Mouse (Mus musculus): ENCODE measurements around the gene Larp1. TPM values are rescaled to one million over a fixed set of nuclear protein-coding genes. Genes with fewer than 3 reads are reported as not detected.

The Larp1 gene
- polyA plus RNA-seq, 1 experiment from 2014 or later = 21.6 TPM

GRCm38 (mm10) chr11:58003734-58004133, 5.1 kb upstream of the Larp1 start:
- no peak overlapping the region for H3K4me3 ChIP-seq (replicated peaks)
- ATAC-seq (ENCODE audit: low read depth) (no peak), DNase-seq (no peak)
- peaks cover 15% of the 10 kb centered on the region for H3K4me1 ChIP-seq (replicated peaks)
- no peaks in the 10 kb centered on the region for H3K9me3 ChIP-seq (replicated peaks)
- H3K27me3 ChIP-seq = no peaks in the 10 kb centered on the region
- 72% methylated on average over 6 of the region's 6 CpGs for whole genome bisulfite sequencing (ENCODE audit: insufficient replicate concordance)
- peak overlapping the region; percentile 13; the same call in 1 of the 2 replicates for H3K9ac ChIP-seq
- H3K27ac ChIP-seq = peak overlapping the region; percentile 18; the same call in 1 of the 2 replicates
- no peaks in the 10 kb centered on the region for H3K36me3 ChIP-seq
- H3K4me2 ChIP-seq = no peak overlapping the region

GRCm38 (mm10) chr11:58005110-58005509, 3.8 kb upstream of the Larp1 start:
- no peak overlapping the region for H3K9ac ChIP-seq
- no peak for ATAC-seq (ENCODE audit: low read depth)
- no peak overlapping the region for H3K4me2 ChIP-seq
- DNase-seq = no peak
- no peak overlapping the region for H3K27ac ChIP-seq
- no peaks in the 10 kb centered on the region for H3K27me3 ChIP-seq
- H3K4me3 ChIP-seq (replicated peaks) = no peak overlapping the region
- no peaks in the 10 kb centered on the region for H3K9me3 ChIP-seq (replicated peaks)
- H3K36me3 ChIP-seq = no peaks in the 10 kb centered on the region
- peaks cover 15% of the 10 kb centered on the region for H3K4me1 ChIP-seq (replicated peaks)

GRCm38 (mm10) chr11:58008013-58008412, 851 bp upstream of the Larp1 start:
- no peak for ATAC-seq (ENCODE audit: low read depth)
- Histone ChIP-seq H3K4me1 (replicated peaks) (peaks cover 42% of the 10 kb centered on the region), H3K4me2 (peak overlapping the region; percentile 82), H3K27me3 (no peaks in the 10 kb centered on the region), H3K27ac (peak overlapping the region; percentile 85), H3K4me3 (replicated peaks) (peak overlapping the region; percentile 95), H3K9ac (peak overlapping the region; percentile 77), H3K36me3 (no peaks in the 10 kb centered on the region), H3K9me3 (replicated peaks) (no peaks in the 10 kb centered on the region)
- DNase-seq = no peak
- WGBS (ENCODE audit: insufficient replicate concordance) = 7% methylated on average over 5 of the region's 5 CpGs

- ATAC-seq (ENCODE audit: low read depth) = peak; percentile 85
Observed at GRCm38 (mm10) chr11:58008437-58009050, 320 bp upstream of the Larp1 start.

GRCm38 (mm10) chr11:58009516-58010141, 765 bp downstream of the Larp1 start:
- Histone ChIP-seq H3K36me3 (no peaks in the 10 kb centered on the region), H3K4me3 (replicated peaks) (peak overlapping the region; percentile 95), H3K4me2 (peak overlapping the region; percentile 82), H3K4me1 (replicated peaks) (peaks cover 59% of the 10 kb centered on the region), H3K9me3 (replicated peaks) (no peaks in the 10 kb centered on the region), H3K9ac (peak overlapping the region; percentile 99), H3K27ac (peak overlapping the region; percentile 96), H3K27me3 (no peaks in the 10 kb centered on the region)
- WGBS (ENCODE audit: insufficient replicate concordance) = under 1% methylated on average over 78 of the region's 78 CpGs
- DNase-seq (peak; percentile 72), ATAC-seq (ENCODE audit: low read depth) (peak; percentile 78)

More at GRCm38 (mm10) chr11:58008437-58009050, 320 bp upstream of the Larp1 start:
- H3K4me2 ChIP-seq = peak overlapping the region; percentile 82
- H3K27me3 ChIP-seq = no peaks in the 10 kb centered on the region
- under 1% methylated on average over 31 of the region's 74 CpGs for WGBS (ENCODE audit: insufficient replicate concordance)
- peak overlapping the region; percentile 95 for H3K4me3 ChIP-seq (replicated peaks)
- no peaks in the 10 kb centered on the region for H3K9me3 ChIP-seq (replicated peaks)
- peaks cover 48% of the 10 kb centered on the region for H3K4me1 ChIP-seq (replicated peaks)
- no peaks in the 10 kb centered on the region for H3K36me3 ChIP-seq
- peak overlapping the region; percentile 96 for H3K27ac ChIP-seq
- peak overlapping the region; percentile 99 for H3K9ac ChIP-seq
- peak; percentile 79 for DNase-seq

- peak overlapping the region; percentile 96 for H3K27ac ChIP-seq
- peak overlapping the region; percentile 95 for H3K4me3 ChIP-seq (replicated peaks)
- peak overlapping the region; percentile 99 for H3K9ac ChIP-seq
- peak; percentile 44 for DNase-seq
- H3K27me3 ChIP-seq = no peaks in the 10 kb centered on the region
- WGBS (ENCODE audit: insufficient replicate concordance) = under 1% methylated on average over 16 of the region's 16 CpGs
- ATAC-seq (ENCODE audit: low read depth) = 0 out of 2 replicates have a peak, but pooled peaks have one; percentile 5
- peak overlapping the region; percentile 82 for H3K4me2 ChIP-seq
- peaks cover 65% of the 10 kb centered on the region for H3K4me1 ChIP-seq (replicated peaks)
- H3K9me3 ChIP-seq (replicated peaks) = no peaks in the 10 kb centered on the region
- no peaks in the 10 kb centered on the region for H3K36me3 ChIP-seq
Observed at GRCm38 (mm10) chr11:58010226-58010781, 1.4 kb downstream of the Larp1 start.

GRCm38 (mm10) chr11:58010930-58011329, 2.1 kb downstream of the Larp1 start:
- H3K4me2 ChIP-seq = peak overlapping the region; percentile 82
- 8% methylated on average over 1 of the region's 1 CpGs for WGBS (ENCODE audit: insufficient replicate concordance)
- no peaks in the 10 kb centered on the region for H3K27me3 ChIP-seq
- H3K9ac ChIP-seq = peak overlapping the region; percentile 99
- peak overlapping the region; percentile 95 for H3K4me3 ChIP-seq (replicated peaks)
- no peaks in the 10 kb centered on the region for H3K9me3 ChIP-seq (replicated peaks)
- ATAC-seq (ENCODE audit: low read depth) (no peak), DNase-seq (no peak)
- H3K36me3 ChIP-seq = no peaks in the 10 kb centered on the region
- H3K27ac ChIP-seq = peak overlapping the region; percentile 96
- H3K4me1 ChIP-seq (replicated peaks) = peaks cover 72% of the 10 kb centered on the region

GRCm38 (mm10) chr11:58011813-58012212, 2.9 kb downstream of the Larp1 start:
- peaks cover 80% of the 10 kb centered on the region for H3K4me1 ChIP-seq (replicated peaks)
- H3K36me3 ChIP-seq = no peaks in the 10 kb centered on the region
- no peak for ATAC-seq (ENCODE audit: low read depth)
- H3K9me3 ChIP-seq (replicated peaks) = no peaks in the 10 kb centered on the region
- H3K9ac ChIP-seq = peak overlapping the region; percentile 99
- H3K4me2 ChIP-seq = peak overlapping the region; percentile 82
- H3K27me3 ChIP-seq = no peaks in the 10 kb centered on the region
- WGBS (ENCODE audit: insufficient replicate concordance) = 58% methylated on average over 4 of the region's 4 CpGs
- H3K4me3 ChIP-seq (replicated peaks) = peak overlapping the region; percentile 95
- peak overlapping the region; percentile 96 for H3K27ac ChIP-seq
- no peak for DNase-seq

GRCm38 (mm10) chr11:58012674-58013073, 3.8 kb downstream of the Larp1 start:
- WGBS (ENCODE audit: insufficient replicate concordance) = 57% methylated on average over 1 of the region's 1 CpGs
- H3K9me3 ChIP-seq (replicated peaks) = no peaks in the 10 kb centered on the region
- H3K4me2 ChIP-seq = peak overlapping the region; percentile 82
- no peak overlapping the region; the same call in 1 of the 2 replicates for H3K4me3 ChIP-seq (replicated peaks)
- DNase-seq (no peak), ATAC-seq (ENCODE audit: low read depth) (no peak)
- peak overlapping the region; percentile 99 for H3K9ac ChIP-seq
- no peaks in the 10 kb centered on the region for H3K27me3 ChIP-seq
- H3K27ac ChIP-seq = peak overlapping the region; percentile 85; the same call in 1 of the 2 replicates
- H3K4me1 ChIP-seq (replicated peaks) = peaks cover 82% of the 10 kb centered on the region
- no peaks in the 10 kb centered on the region for H3K36me3 ChIP-seq

- Histone ChIP-seq H3K27ac (peak overlapping the region; percentile 85), H3K4me2 (peak overlapping the region; percentile 82), H3K4me1 (replicated peaks) (peaks cover 82% of the 10 kb centered on the region), H3K4me3 (replicated peaks) (no peak overlapping the region; the same call in 1 of the 2 replicates), H3K9me3 (replicated peaks) (no peaks in the 10 kb centered on the region), H3K36me3 (no peaks in the 10 kb centered on the region), H3K27me3 (no peaks in the 10 kb centered on the region), H3K9ac (peak overlapping the region; percentile 61)
- DNase-seq = no peak
- no peak for ATAC-seq (ENCODE audit: low read depth)
Observed at GRCm38 (mm10) chr11:58013100-58013499, 4.2 kb downstream of the Larp1 start.

GRCm38 (mm10) chr11:58014604-58015003, 5.7 kb downstream of the Larp1 start:
- H3K4me2 ChIP-seq = peak overlapping the region; percentile 82
- H3K36me3 ChIP-seq = no peaks in the 10 kb centered on the region
- no peaks in the 10 kb centered on the region for H3K27me3 ChIP-seq
- peak overlapping the region; percentile 61 for H3K9ac ChIP-seq
- peaks cover 93% of the 10 kb centered on the region for H3K4me1 ChIP-seq (replicated peaks)
- H3K27ac ChIP-seq = peak overlapping the region; percentile 85
- DNase-seq (no peak), ATAC-seq (ENCODE audit: low read depth) (no peak)
- WGBS (ENCODE audit: insufficient replicate concordance) = 35% methylated on average over 1 of the region's 1 CpGs
- no peaks in the 10 kb centered on the region for H3K9me3 ChIP-seq (replicated peaks)
- H3K4me3 ChIP-seq (replicated peaks) = no peak overlapping the region

Data from liver, embryonic 13.5 days (tissue).